Mouse (Mus musculus) liver, embryonic 14.5 days (tissue): ENCODE results near the gene Pde1a.

Source experiments
- CTCF ChIP-seq: IDR thresholded peaks from 2 replicates; pipeline ENCODE4 v1.5.1; 2016; ENCODE audit warnings: antibody characterized with exemption, low read depth, control low read depth
- EP300 ChIP-seq: IDR thresholded peaks from 2 replicates; pipeline ENCODE4 v1.6.1; 2016; ENCODE audit warnings: antibody characterized with exemption, low read depth

GRCm38 (mm10) chr2:79975947-79976346 lies 153.3 kb downstream of the Pde1a start:
- no peak for TF ChIP-seq EP300
- no peak for TF ChIP-seq CTCF
